Mouse (Mus musculus) testis, adult 2 months (tissue): Measurements from ENCODE around the gene Ebf4.

Experiments used
- CTCF ChIP-seq: fragments of 200-500 bp; IDR thresholded peaks from 2 replicates; pipeline ENCODE4 v1.5.1; 2012; ENCODE audit warnings: low read depth, mild to moderate bottlenecking, inconsistent platforms, low read length, moderate library complexity; ENCODE audit not compliant: control insufficient read depth, insufficient read depth, insufficient replicate concordance
- POLR2A ChIP-seq: fragments of 200-500 bp; IDR thresholded peaks from 2 replicates; pipeline ENCODE4 v1.6.1; 2012; ENCODE audit warnings: low read depth, mild to moderate bottlenecking, inconsistent platforms, low read length, moderate library complexity; ENCODE audit not compliant: control insufficient read depth

DNA sequence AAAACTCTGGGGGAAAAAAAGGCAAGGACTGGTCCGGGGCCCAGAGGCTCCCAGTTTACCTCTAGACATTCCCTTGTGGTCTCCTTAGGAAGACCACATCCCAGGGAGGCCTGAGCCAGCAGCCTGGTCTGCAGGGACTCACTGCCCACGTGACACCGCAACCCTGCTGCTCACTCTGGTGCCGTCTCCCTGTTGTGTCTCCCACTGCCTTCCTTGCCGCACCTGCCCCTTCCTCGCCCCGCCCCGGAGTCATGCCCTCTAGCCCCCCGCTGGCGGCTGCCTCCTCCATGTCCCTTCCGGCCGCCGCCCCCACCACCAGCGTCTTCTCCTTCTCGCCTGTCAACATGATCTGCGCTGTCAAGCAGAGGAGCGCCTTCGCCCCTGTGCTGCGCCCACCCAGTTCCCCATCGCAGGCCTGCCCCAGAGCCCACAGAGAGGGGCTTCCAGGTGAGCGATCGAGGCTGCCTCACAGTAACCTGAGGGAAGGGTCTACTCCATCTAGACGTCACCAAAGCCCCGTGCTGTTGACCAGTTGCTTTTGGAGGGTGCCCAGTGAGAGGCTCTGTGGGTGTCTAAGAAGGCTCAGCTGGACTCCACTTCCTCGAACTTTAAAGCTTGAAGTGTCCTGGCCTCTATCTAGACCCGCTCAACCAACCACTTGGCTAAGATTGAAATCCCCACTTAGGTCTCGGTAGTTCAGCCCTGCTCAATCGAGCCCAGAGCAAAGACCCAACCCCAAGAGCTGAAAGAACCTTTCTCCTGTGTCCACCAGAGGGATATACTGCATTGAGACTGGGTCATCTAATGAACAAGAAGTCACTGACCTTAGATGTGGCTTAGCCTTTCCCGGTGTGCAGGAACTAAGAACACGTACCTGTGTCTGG, 70.5 kb downstream of the Ebf4 start:
- no peak for TF ChIP-seq POLR2A
- no peak for TF ChIP-seq CTCF
